Mouse (Mus musculus) kidney, adult 2 months (tissue): ENCODE data around the gene Slc18b1.

Experiments used
- CTCF ChIP-seq: fragments of 200-500 bp; conservative IDR thresholded peaks from 2 replicates; pipeline ENCODE4 v1.5.1; 2011; ENCODE audit warnings: low read depth, mild to moderate bottlenecking, control low read depth, low read length, moderate library complexity, mixed read lengths; ENCODE audit not compliant: insufficient read depth, insufficient read length
- POLR2A ChIP-seq: fragments of 200-500 bp; IDR thresholded peaks from one replicate; pipeline ENCODE4 v1.6.1; 2011; ENCODE audit warnings: low read depth, low read length, control low read depth

DNA sequence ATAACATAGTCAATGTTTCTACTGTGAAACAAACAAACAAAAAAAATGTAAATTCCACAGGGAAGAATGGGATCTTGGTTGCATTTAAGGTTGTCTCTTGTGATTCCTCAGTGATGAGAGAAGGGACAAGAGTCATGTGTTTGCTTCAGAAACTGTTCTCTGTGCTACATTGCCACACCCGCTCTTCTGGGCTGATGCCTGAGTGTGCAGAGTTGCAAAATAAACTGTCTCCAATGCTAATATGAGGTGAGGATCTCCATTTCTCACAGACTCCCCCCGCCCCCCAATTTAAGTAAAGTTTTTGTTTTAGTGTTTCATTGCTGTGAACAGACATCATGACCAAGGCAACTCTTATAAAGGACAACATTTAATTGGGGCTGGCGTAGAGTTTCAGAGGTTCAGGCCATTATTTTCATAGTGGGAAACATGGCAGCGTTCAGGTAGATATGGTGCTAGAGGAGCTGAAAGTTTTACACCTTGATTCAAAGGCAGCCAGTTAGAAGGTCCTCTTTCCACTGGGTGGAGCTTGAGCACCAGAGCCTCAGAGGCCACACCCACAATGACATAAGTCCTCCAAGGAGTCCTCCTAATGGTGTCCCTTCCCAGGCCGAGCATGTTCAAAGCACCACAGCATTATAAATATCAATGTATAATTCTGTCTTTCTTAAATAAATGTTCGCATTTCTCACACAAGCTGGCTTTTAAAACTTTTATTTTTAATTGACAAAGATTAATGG, 16.1 kb upstream of the Slc18b1 start:
- TF ChIP-seq CTCF (no peak), POLR2A (no peak)
